Mouse (Mus musculus) cerebellum, adult 2 months (tissue): Measurements from ENCODE around the gene Abca17.

Experiments
- CTCF ChIP-seq: fragments of 200-500 bp; IDR thresholded peaks from 2 replicates; pipeline ENCODE4 v1.5.1; 2011; ENCODE audit warnings: low read depth, mild to moderate bottlenecking, control low read depth, low read length, moderate library complexity, borderline replicate concordance; ENCODE audit not compliant: insufficient read depth
- POLR2A ChIP-seq: fragments of 200-500 bp; IDR thresholded peaks from 2 replicates; pipeline ENCODE4 v1.6.1; 2011; ENCODE audit warnings: low read length, control low read depth, borderline replicate concordance; ENCODE audit not compliant: insufficient read depth

DNA sequence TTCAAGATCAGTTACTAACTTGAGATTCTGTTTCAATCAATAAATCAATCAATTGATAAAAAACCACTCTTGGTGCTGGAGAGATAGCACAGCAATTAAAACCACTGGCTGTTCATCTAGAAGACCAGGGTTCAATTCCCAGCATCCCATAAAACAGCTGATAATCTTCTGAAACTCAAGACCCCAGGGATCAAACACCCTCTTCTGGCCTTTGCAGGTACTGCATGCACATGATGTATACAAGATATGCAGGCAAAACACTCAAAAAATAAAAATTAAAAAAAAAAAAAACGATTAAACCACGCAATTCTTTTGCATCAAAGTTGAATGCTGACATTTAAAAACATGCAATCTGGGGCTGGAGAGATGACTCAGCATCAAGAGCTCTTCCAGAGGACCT, 102.2 kb downstream of the Abca17 start:
- no peak for TF ChIP-seq CTCF
- TF ChIP-seq POLR2A, result no peak
